ENCODE assay signal across 21 mouse cellular contexts in the genomic region with DNA sequence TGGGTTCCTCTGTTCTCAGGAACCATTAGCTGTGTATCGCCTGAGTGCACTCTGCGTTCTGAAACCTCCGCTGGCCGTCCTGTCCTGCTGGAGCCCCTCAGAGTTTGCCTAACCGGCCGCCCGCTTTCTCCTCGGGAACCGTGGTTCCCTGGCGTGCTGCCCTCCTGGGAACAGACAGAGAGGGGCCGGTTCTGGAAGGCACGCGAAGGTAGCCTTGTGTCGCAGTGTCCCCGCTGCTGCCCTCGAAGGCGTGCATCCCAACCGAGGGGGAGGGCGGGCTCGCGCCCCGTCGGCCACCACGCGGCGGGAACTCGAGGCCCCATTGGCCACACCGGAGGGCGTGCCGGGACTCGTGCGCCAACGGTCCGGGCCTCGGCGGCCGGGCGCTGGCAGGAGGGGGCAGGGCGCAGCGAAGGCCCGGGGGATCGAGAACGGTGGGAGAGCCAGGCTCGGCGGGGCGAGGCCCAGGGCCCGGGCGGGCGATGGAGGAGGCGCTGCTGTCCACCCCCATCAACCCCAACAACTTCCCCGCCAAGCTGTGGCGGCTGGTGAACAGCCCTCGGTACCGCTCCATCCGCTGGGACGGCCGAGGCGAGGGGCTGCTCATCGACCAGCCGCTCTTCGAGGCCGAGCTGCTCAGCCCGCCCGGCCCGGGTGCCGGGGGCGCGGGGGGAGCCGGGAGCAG. TPM values are rescaled to one million over a fixed set of nuclear protein-coding genes. Genes with fewer than 3 reads are reported as not detected.
DNase-seq lines count a peak whose midpoint lies in the region; ATAC-seq lines count a peak whose summit lies in the region.
"Had no signal": no experiment of that assay in that cellular context is flagged by ENCODE, and none has a peak within 500 bp of the region (broad histone marks: within the 10 kb centered on the region; RNA-seq: fewer than 3 reads in every experiment).

A gene (plus strand): TSS at position 375 of the 685 bp plus-strand sequence.

- DNase-seq in kidney, adult 18-20 months: peak; percentile 2
- no peak for DNase-seq in kidney, adult 11 months
- DNase-seq in midbrain, embryonic 11.5 days (ENCODE audit: low spot score, missing footprints): peak; percentile 39
- no peak for DNase-seq in liver, embryonic 13.5 days
- DNase-seq in frontal cortex, postnatal 36 days (ENCODE audit: low spot score in 2 of 2): no peak
- DNase-seq in heart, postnatal 4 days: no peak
- DNase-seq: adrenal gland, postnatal 36 days; cerebellum, adult 18-20 months; forebrain, postnatal 0 days; gastrocnemius, adult 2 months; heart, postnatal 14 days; kidney, adult 9 months; lung, embryonic 14.5 days; retina, postnatal 1 day; thymus, adult 18-20 months; thymus, postnatal 4 days had no signal

- 90% methylated on average over 48 of the region's 69 CpGs for WGBS in midbrain, embryonic 11.5 days
- 88% methylated on average over 69 of the region's 69 CpGs for WGBS in midbrain, embryonic 13.5 days
- WGBS in liver, embryonic 13.5 days (ENCODE audit: insufficient replicate concordance): 94% methylated on average over 68 of the region's 69 CpGs

- no peak within 1 kb of the TSS for H3K4me3 ChIP-seq in midbrain, embryonic 11.5 days (ENCODE audit: low read depth, low read length)
- no peak within 1 kb of the TSS for H3K4me3 ChIP-seq in midbrain, embryonic 13.5 days (replicated peaks)
- H3K4me3 ChIP-seq in liver, embryonic 13.5 days (replicated peaks): no peak within 1 kb of the TSS
- H3K4me3 ChIP-seq: embryonic facial prominence, embryonic 15.5 days; gastrocnemius, adult 2 months; heart, embryonic 12.5 days; hindbrain, embryonic 15.5 days had no signal

- H3K27ac ChIP-seq in midbrain, embryonic 11.5 days (ENCODE audit: low read depth, low read length): no peak within 1 kb of the TSS
- H3K27ac ChIP-seq in midbrain, embryonic 13.5 days: no peak within 1 kb of the TSS
- 0 out of 2 replicates have a peak within 1 kb of the TSS, but pooled peaks have one; percentile 31 for H3K27ac ChIP-seq in liver, embryonic 13.5 days
- H3K27ac ChIP-seq: embryonic facial prominence, embryonic 15.5 days; gastrocnemius, adult 2 months; hindbrain, embryonic 15.5 days had no signal

- H3K9ac ChIP-seq in midbrain, embryonic 11.5 days (ENCODE audit: low read length): no peak within 1 kb of the TSS
- no peak within 1 kb of the TSS for H3K9ac ChIP-seq in midbrain, embryonic 13.5 days (replicated peaks)
- H3K9ac ChIP-seq in liver, embryonic 13.5 days: no peak within 1 kb of the TSS
- H3K9ac ChIP-seq: embryonic facial prominence, embryonic 15.5 days; forebrain, postnatal 0 days; heart, embryonic 12.5 days; hindbrain, embryonic 15.5 days; lung, embryonic 14.5 days had no signal

- H3K4me2 ChIP-seq in midbrain, embryonic 11.5 days: no peak within 1 kb of the TSS
- no peak within 1 kb of the TSS for H3K4me2 ChIP-seq in midbrain, embryonic 13.5 days (replicated peaks)
- H3K4me2 ChIP-seq in liver, embryonic 13.5 days: no peak within 1 kb of the TSS
- H3K4me2 ChIP-seq: embryonic facial prominence, embryonic 15.5 days; heart, embryonic 12.5 days; hindbrain, embryonic 15.5 days; lung, embryonic 14.5 days had no signal

- peaks cover 51% of the 10 kb centered on the region for H3K36me3 ChIP-seq in midbrain, embryonic 11.5 days (ENCODE audit: control insufficient read depth, insufficient read depth, low read length)
- peaks cover 68% of the 10 kb centered on the region for H3K36me3 ChIP-seq in midbrain, embryonic 13.5 days
- peaks cover 62% of the 10 kb centered on the region for H3K36me3 ChIP-seq in liver, embryonic 13.5 days

- H3K27me3 ChIP-seq in midbrain, embryonic 11.5 days (ENCODE audit: control insufficient read depth, insufficient read depth, low read length): no peaks in the 10 kb centered on the region
- H3K27me3 ChIP-seq in midbrain, embryonic 13.5 days: no peaks in the 10 kb centered on the region
- H3K27me3 ChIP-seq in liver, embryonic 13.5 days: no peaks in the 10 kb centered on the region
- H3K27me3 ChIP-seq: embryonic facial prominence, embryonic 15.5 days; heart, embryonic 12.5 days; hindbrain, embryonic 15.5 days had no signal

- ATAC-seq in midbrain, embryonic 11.5 days (ENCODE audit: low FRiP score): no peak
- no peak for ATAC-seq in midbrain, embryonic 13.5 days
- no peak for ATAC-seq in liver, embryonic 13.5 days (ENCODE audit: low read depth)
- ATAC-seq: forebrain, postnatal 0 days had no signal

- H3K4me1 ChIP-seq in midbrain, embryonic 11.5 days (ENCODE audit: control insufficient read depth, insufficient read depth, low read length): no peaks in the 10 kb centered on the region
- 0 out of 2 replicates have a peak, but pooled peaks cover 7% of the 10 kb centered on the region for H3K4me1 ChIP-seq in midbrain, embryonic 13.5 days (replicated peaks)
- peaks cover 28% of the 10 kb centered on the region for H3K4me1 ChIP-seq in liver, embryonic 13.5 days (replicated peaks)
- H3K4me1 ChIP-seq: embryonic facial prominence, embryonic 15.5 days; hindbrain, embryonic 15.5 days had no signal

- H3K9me3 ChIP-seq in midbrain, embryonic 11.5 days (ENCODE audit: control insufficient read depth, low read length): no peaks in the 10 kb centered on the region; the same call in 1 of the 2 replicates
- no peaks in the 10 kb centered on the region for H3K9me3 ChIP-seq in midbrain, embryonic 13.5 days
- no peaks in the 10 kb centered on the region for H3K9me3 ChIP-seq in liver, embryonic 13.5 days (replicated peaks)
- H3K9me3 ChIP-seq: embryonic facial prominence, embryonic 15.5 days; hindbrain, embryonic 15.5 days had no signal

RNA-seq across cellular contexts. Expression of the gene that starts here (rescaled TPM):
- 0.15 and 0.31 TPM in 2 replicates for polyA plus RNA-seq in midbrain, embryonic 11.5 days (2014; fragmentation: Nextera tagmentation; extraction: Ambion mirVana)
- polyA plus RNA-seq in midbrain, embryonic 13.5 days (2015; fragmentation: Nextera tagmentation; extraction: Ambion mirVana): 0.37 and 0.40 TPM in 2 replicates
- polyA plus RNA-seq in liver, embryonic 13.5 days (2015; fragmentation: Nextera tagmentation; extraction: Ambion mirVana): 0.03 TPM in 1 of 2 replicates, not detected in the other
- total RNA-seq in heart, postnatal 4 days (2021): under 1 TPM; 0.09 to 0.10 TPM
- total RNA-seq: gastrocnemius, adult 2 months had no signal
- polyA plus RNA-seq: G1E had no signal

Comparison
In these comparisons a context has a peak if more than half of its experiments do, and no peak if none do; other contexts are left out.
1. Peak in DNase-seq in midbrain, embryonic 11.5 days; RNA of the gene not detected or under 1 TPM.